Mouse (Mus musculus): Measurements from ENCODE around the gene Prkce. TPM values are rescaled to one million over a fixed set of nuclear protein-coding genes. Genes with fewer than 3 reads are reported as not detected.

Prkce gene
- polyA plus RNA-seq, 1 experiment from 2014 or later: 3.1 TPM

DNA sequence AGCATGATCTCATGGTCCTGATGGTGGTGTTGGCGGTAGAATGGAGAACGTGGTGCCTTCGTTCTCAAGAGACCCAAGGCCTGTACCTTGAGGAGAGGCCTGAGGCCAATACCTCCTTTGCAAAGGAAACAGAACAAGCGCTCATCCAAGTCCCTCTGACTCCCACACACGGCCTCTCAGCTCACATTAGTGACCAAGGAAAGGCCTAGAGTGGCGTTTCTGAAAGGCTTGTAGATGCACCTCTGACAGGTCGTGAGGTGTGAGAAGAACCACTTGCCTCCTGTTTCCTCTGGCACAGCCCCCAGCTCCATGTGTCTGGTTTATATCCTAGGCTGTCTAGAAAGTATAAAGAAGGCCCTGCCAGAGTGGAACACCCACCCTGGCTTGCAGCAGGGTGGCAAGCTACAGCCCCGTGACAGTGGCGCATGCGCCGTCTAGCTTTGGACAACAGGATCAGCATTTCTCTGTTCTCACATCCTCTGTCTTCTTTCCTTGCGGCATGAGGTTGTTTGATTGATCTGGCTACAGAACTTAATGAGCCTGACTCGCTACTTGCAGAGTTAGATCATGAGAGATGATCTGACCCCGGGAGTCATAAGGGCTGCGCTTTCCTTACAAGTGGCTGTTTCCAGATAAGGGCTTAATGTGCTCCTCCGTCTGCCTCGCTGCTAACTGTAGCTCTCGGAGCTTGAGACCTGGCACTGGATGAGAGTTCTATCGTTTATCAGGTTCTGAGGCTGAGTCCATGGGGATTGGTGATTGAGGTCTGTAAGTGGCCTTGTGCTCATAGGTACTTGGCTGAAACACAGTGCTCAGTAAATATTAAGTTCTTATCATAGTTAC is 136.0 kb downstream of the Prkce start:
- no peak overlapping the region for H3K27ac ChIP-seq
- 91% methylated on average over 19 of the region's 19 CpGs for WGBS
- H3K36me3 ChIP-seq (replicated peaks): no peaks in the 10 kb centered on the region
- no peaks in the 10 kb centered on the region for H3K9me3 ChIP-seq
- H3K4me1 ChIP-seq: peaks cover 27% of the 10 kb centered on the region
- H3K4me3 ChIP-seq: no peak overlapping the region
- DNase-seq (ENCODE audit: extremely low spot score, low spot score): no peak
- H3K27me3 ChIP-seq (ENCODE audit: poor library complexity, severe bottlenecking): no peaks in the 10 kb centered on the region

DNA sequence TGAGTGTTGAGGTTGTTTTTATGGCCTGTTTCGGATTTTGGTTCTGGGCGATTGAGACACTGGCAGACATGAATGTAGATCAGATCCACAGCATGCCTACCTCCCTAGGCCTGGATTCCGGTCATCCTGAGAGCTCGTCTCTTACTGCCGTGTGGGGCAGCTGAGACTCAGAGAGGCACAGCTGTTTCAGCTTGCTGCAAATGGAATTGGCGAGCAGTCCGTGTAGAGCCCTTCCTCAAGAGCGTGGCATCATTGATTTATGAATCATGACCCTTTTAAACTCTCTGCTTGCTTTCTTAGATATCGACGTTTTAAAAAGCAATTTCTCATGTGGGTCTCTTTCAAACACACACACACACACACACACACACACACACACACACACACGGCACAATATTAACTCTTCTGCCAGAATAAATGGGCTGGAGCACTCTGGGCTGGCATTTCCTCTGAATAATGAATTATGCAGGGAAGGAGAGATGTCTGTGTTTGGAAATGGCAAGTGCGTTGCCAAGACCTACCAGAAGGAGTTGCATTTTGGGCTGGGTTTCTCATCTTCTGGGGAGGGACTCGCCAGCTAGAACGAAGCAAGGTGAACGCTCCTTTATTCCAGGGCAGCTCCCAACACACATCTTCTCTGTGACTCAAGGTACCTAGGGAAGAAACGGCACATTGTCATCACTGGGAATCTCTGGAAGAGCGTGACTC is 137.5 kb downstream of the Prkce start:
- Histone ChIP-seq H3K27ac (no peak overlapping the region), H3K9me3 (no peaks in the 10 kb centered on the region), H3K27me3 (ENCODE audit: poor library complexity, severe bottlenecking) (no peaks in the 10 kb centered on the region), H3K4me3 (no peak overlapping the region), H3K36me3 (replicated peaks) (no peaks in the 10 kb centered on the region), H3K4me1 (peaks cover 22% of the 10 kb centered on the region)
- 87% methylated on average over 17 of the region's 17 CpGs for WGBS
- no peak for DNase-seq (ENCODE audit: extremely low spot score, low spot score)

DNA sequence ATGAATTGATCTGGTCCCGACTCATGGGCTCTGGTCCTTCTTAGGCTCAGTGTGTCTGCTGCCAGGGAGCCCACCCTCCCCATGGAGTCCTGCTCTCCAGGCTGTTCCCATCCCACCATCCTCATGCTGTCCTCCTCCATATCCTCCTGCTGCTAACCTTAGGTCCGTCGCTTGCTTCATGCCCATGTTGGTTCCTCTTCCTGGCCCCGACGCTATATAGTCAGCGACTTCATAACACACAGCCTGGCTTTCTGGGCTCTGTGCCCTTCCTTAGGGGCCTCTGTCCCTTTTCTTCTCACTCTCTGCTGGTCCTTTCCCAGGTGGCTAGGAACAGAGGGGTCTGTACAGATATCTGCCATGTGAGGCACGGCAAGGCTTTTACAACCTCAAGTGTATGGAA is 138.6 kb downstream of the Prkce start:
- no peak for DNase-seq (ENCODE audit: extremely low spot score, low spot score)
- H3K27me3 ChIP-seq (ENCODE audit: poor library complexity, severe bottlenecking): no peaks in the 10 kb centered on the region
- H3K36me3 ChIP-seq (replicated peaks): no peaks in the 10 kb centered on the region
- no peaks in the 10 kb centered on the region for H3K9me3 ChIP-seq
- H3K4me3 ChIP-seq: no peak overlapping the region
- H3K27ac ChIP-seq: 0 out of 2 replicates have a peak overlapping the region, but pooled peaks have one; percentile 11
- H3K4me1 ChIP-seq: peaks cover 21% of the 10 kb centered on the region
- 92% methylated on average over 7 of the region's 7 CpGs for WGBS

DNA sequence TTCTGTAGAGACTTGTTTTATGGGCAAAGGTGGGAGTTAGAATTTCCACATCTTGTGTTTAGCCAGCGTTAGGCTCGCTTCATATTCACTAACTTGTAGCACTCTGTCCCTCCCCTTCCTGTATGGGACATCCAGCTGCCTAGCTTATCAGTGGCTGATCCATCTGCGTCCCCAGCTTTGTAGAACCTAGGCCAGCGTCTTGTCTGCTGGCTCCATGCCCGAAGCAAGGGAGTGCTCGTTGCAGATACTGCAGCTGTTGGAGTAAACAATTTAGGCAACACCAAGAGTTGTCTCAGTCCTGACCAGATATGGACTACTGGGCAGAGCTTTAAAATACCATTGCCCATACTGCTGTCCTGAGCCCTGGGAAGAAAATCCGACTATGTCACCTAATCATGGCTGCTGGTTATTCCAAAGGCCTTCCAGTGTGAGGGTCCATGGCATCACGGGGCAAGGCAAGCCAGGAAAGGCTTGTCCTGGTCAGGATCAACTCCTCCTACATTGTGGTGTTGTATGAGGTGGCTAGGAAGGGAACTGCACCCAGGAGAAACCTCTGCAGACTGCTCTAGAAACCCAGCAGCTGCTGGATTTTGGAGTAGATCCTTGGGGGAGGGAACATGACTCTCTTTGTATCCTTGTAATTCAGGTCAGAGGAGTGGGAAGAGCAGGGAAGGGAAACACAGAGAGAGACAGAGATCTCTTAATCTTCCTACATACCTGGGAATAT is 146.0 kb downstream of the Prkce start:
- Histone ChIP-seq H3K4me1 (peaks cover 16% of the 10 kb centered on the region; the same call in 1 of the 2 replicates), H3K36me3 (replicated peaks) (no peaks in the 10 kb centered on the region), H3K27ac (no peak overlapping the region), H3K4me3 (no peak overlapping the region), H3K9me3 (no peaks in the 10 kb centered on the region), H3K27me3 (ENCODE audit: poor library complexity, severe bottlenecking) (no peaks in the 10 kb centered on the region)
- no peak for DNase-seq (ENCODE audit: extremely low spot score, low spot score)
- WGBS: 88% methylated on average over 8 of the region's 8 CpGs

DNA sequence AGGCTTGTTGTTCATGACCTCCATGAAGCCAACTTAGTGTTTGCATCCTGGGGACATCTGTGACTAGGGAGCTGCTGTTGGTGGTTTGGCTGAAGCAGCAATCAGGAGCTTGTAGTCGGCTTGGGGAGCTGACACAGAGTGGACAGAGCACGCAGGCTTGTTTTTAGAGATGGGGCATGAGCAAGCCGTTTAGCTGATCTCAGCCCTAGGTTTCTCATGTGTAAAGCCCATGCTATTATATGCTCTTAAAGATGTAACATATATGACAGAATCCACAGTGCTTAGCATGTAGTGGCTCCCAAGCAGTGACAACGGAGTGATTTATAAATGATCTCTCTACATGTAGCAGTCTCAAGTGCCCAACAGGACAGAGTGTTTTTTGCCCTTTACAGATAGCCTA is 148.3 kb downstream of the Prkce start:
- 91% methylated on average over 4 of the region's 4 CpGs for WGBS
- H3K36me3 ChIP-seq (replicated peaks): no peaks in the 10 kb centered on the region
- no peak for DNase-seq (ENCODE audit: extremely low spot score, low spot score)

DNA sequence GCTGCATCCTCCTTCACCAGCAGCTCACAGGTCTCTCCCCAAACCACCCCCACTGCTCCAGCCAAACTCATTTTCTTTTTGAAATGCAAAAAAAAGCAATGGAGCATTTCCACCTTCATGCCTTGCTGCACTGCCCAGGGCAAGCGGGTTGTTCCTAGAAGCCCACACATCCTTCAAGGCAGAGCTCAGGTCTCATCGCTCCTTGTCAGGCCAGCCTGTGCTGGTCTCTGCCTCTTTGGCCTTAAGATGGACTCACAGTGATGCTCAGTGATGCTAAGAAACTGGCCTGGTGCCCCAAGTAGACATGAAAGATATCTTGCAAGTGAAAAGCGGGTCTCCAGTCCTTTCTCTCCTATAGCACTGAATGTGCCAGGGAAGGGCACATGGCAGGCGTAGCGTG is 149.2 kb downstream of the Prkce start:
- no peak for DNase-seq (ENCODE audit: extremely low spot score, low spot score)

More for the DNA sequence above, 148.3 kb downstream of the Prkce start:
- Histone ChIP-seq H3K27ac (no peak overlapping the region), H3K4me3 (no peak overlapping the region), H3K4me1 (peaks cover 12% of the 10 kb centered on the region; the same call in 1 of the 2 replicates), H3K27me3 (ENCODE audit: poor library complexity, severe bottlenecking) (no peaks in the 10 kb centered on the region), H3K9me3 (no peaks in the 10 kb centered on the region)

DNA sequence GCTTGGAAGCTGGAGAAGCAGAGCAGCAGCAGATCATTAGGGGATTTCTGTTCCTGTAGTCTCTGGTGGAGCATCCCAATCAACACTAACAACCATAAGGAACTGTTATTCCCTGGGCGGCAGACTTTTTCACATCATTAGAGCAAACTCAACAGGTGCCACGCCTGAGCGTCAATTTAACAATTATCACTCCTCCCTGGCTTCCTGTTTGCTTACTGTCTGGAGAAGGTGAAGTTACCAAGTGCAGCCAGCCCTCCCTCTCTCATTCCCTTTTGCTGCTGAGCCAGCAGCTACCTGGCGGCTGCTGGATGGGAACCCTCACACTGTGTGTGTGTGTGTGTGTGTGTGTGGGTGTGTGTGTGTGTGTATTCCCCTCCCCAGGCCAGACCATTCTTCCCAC is 149.6 kb downstream of the Prkce start:
- Histone ChIP-seq H3K36me3 (replicated peaks) (no peaks in the 10 kb centered on the region), H3K4me1 (no peaks in the 10 kb centered on the region), H3K27ac (no peak overlapping the region), H3K27me3 (ENCODE audit: poor library complexity, severe bottlenecking) (no peaks in the 10 kb centered on the region), H3K4me3 (no peak overlapping the region), H3K9me3 (no peaks in the 10 kb centered on the region)
- DNase-seq (ENCODE audit: extremely low spot score, low spot score): no peak
- 97% methylated on average over 4 of the region's 4 CpGs for WGBS

More for the DNA sequence above, 149.2 kb downstream of the Prkce start:
- Histone ChIP-seq H3K27me3 (ENCODE audit: poor library complexity, severe bottlenecking) (no peaks in the 10 kb centered on the region), H3K4me1 (peaks cover 3% of the 10 kb centered on the region; the same call in 1 of the 2 replicates), H3K4me3 (no peak overlapping the region), H3K27ac (no peak overlapping the region), H3K9me3 (no peaks in the 10 kb centered on the region), H3K36me3 (replicated peaks) (no peaks in the 10 kb centered on the region)
- WGBS: 94% methylated on average over 5 of the region's 5 CpGs

DNA sequence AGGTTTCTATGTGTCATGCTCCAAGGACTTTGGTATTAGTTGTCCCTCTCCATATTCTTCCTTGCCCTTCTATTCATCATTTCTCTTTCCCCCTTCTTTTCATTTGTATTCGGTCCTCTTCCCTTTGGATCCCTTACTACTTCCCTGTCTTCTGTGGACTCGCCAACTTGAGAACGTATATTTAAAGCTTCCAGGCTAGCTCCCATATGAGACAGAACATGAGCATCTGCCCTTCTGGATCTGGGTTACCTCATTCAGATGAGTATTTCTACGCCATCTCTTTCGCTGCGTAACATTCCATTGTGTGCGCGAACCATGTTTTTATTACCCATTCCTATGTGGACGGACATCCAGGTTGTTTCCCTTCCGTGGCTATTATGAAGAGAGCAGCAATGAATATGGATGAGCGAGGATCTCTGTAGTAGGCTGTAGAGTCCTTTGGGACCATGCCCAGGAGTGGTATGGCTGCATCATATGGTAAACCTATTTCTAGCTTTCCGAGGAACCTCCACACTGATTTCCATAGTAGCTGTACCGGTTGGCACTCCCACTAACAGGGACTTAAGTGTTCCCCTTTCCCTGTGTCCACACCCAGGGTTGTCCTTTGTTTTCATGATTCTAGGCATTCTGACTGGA is 152.5 kb downstream of the Prkce start:
- H3K27ac ChIP-seq: no peak overlapping the region
- DNase-seq (ENCODE audit: extremely low spot score, low spot score): no peak
- H3K27me3 ChIP-seq (ENCODE audit: poor library complexity, severe bottlenecking): no peaks in the 10 kb centered on the region
- no peaks in the 10 kb centered on the region; the same call in 1 of the 2 replicates for H3K4me1 ChIP-seq
- no peak overlapping the region for H3K4me3 ChIP-seq
- no peaks in the 10 kb centered on the region for H3K9me3 ChIP-seq
- 93% methylated on average over 13 of the region's 13 CpGs for WGBS
- no peaks in the 10 kb centered on the region for H3K36me3 ChIP-seq (replicated peaks)

DNA sequence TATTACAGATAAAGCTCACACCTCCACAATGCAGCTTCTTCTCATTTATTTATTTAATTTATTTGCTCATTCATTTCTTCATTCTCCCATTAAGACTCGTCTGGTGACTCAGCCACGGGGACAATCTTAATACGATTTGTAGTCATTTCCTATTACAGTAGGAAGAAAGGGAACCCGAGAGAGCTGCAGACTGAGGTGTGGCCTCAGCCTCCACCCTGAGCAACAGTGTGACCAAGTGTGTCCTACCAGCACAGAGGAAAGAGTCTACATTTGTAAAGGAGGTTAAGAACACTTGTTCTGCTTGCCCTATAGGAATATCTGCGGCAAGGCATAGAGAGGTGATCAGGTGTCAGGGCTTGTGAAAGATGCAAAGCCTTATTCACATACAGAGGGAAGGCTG is 155.3 kb downstream of the Prkce start:
- Histone ChIP-seq H3K27ac (no peak overlapping the region), H3K4me1 (no peaks in the 10 kb centered on the region; the same call in 1 of the 2 replicates), H3K4me3 (no peak overlapping the region), H3K36me3 (replicated peaks) (no peaks in the 10 kb centered on the region), H3K27me3 (ENCODE audit: poor library complexity, severe bottlenecking) (no peaks in the 10 kb centered on the region), H3K9me3 (no peaks in the 10 kb centered on the region)
- WGBS: 89% methylated on average over 5 of the region's 5 CpGs
- no peak for DNase-seq (ENCODE audit: extremely low spot score, low spot score)

DNA sequence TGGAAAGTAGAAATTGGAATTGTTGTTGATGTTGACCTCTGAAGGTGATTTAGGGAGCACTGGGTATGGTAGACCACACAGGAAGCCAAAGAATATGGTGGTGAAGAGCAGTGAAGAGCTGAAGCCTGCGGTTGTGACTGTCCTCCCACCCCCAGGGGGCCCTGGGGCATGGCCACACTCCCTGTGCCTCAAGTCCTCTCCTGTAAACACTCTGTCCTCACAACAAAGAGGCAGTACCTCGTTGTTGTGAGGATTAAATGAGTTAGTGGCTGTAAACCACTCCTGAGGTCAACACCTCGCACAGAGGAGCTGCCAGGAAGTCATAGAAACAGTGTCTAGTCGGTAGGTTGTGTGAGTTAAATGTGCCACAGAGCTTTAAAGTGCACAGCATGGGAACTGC is 155.7 kb downstream of the Prkce start:
- WGBS: 64% methylated on average over 4 of the region's 4 CpGs
- Histone ChIP-seq H3K9me3 (no peaks in the 10 kb centered on the region), H3K4me1 (no peaks in the 10 kb centered on the region; the same call in 1 of the 2 replicates), H3K36me3 (replicated peaks) (no peaks in the 10 kb centered on the region), H3K4me3 (no peak overlapping the region), H3K27ac (no peak overlapping the region), H3K27me3 (ENCODE audit: poor library complexity, severe bottlenecking) (no peaks in the 10 kb centered on the region)
- DNase-seq (ENCODE audit: extremely low spot score, low spot score): no peak

DNA sequence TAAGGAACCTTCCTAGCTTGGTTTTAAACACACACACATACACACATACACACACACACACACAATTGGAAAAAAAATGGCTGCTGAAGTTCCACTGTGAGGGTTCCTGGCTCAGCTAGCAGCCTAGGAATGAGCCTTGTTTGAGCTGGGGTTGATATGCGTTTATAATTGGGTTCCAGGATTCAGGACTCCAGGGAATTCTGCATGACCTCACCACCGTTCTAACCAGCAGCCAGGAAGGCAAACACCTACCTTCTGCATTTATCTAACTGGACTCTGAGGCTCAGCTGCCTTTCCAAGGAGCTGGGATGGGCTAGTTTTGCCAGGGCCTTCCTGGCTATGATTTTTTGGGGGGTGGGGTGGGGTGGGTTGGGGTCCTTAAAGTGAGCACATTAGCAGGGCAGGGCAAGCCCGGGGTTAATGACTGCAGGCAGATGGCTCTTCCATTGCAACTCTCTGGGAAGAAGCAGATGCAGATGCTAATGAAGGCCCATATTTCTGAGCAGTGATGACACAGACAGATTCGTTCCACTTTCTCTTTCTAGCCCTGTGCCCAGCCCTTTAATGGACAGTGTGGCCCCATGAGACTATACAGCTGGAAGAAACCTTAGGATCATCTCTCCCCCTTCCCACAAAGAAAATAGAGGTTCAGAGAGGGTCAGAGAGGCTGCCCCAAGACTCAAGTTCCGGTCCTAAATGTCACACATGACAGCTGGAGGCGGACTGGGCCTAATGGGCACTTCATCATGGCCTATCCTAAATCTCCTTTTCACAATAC is 156.5 kb downstream of the Prkce start:
- Histone ChIP-seq H3K27ac (no peak overlapping the region), H3K9me3 (no peaks in the 10 kb centered on the region), H3K4me3 (no peak overlapping the region), H3K27me3 (ENCODE audit: poor library complexity, severe bottlenecking) (no peaks in the 10 kb centered on the region), H3K36me3 (replicated peaks) (no peaks in the 10 kb centered on the region), H3K4me1 (peaks cover 7% of the 10 kb centered on the region)
- no peak for DNase-seq (ENCODE audit: extremely low spot score, low spot score)
- 91% methylated on average over 6 of the region's 6 CpGs for WGBS

DNA sequence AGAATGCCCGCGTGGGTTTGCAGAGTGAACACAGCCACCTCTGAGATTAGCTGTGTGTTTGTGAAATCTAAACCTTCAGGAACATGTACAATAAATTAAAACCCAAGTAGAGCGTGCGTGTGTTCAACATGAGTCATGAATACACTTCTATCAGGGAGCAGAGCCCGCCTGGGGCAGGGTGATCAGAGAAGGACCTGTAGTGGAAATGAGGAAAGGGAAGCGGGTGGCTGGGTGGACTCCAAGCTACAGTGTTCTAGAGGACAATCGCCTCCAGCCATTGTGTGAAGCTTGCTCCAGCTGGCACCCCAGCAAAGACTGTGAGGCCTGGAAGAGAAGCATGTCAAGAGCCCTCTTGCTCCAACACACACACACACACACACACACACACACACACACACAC is 157.2 kb downstream of the Prkce start:
- WGBS: 91% methylated on average over 7 of the region's 7 CpGs
- no peak overlapping the region for H3K27ac ChIP-seq
- H3K9me3 ChIP-seq: no peaks in the 10 kb centered on the region

More for the DNA sequence above, 157.2 kb downstream of the Prkce start:
- no peaks in the 10 kb centered on the region for H3K27me3 ChIP-seq (ENCODE audit: poor library complexity, severe bottlenecking)
- H3K4me1 ChIP-seq: peaks cover 13% of the 10 kb centered on the region
- no peaks in the 10 kb centered on the region for H3K36me3 ChIP-seq (replicated peaks)
- no peak for DNase-seq (ENCODE audit: extremely low spot score, low spot score)
- no peak overlapping the region for H3K4me3 ChIP-seq
